Mouse (Mus musculus) gastrocnemius, adult 2 months (tissue): ENCODE measurements around the gene Ccer2. TPM values are rescaled to one million over a fixed set of nuclear protein-coding genes. Genes with fewer than 3 reads are reported as not detected.

Experiments used
- DNase-seq: peaks from one replicate; pipeline ENCODE4 v3.0.0; 2022
- H3K27ac ChIP-seq: fragments of 200-600 bp; 2 replicates; pipeline ENCODE4 v1.8.1; 2022; ENCODE audit warnings: mild to moderate bottlenecking
- H3K4me3 ChIP-seq: fragments of 200-600 bp; 2 replicates; pipeline ENCODE4 v1.8.1; 2022; ENCODE audit warnings: mild to moderate bottlenecking, moderate library complexity
- CTCF ChIP-seq: fragments of 200-600 bp; IDR thresholded peaks from 2 replicates; pipeline ENCODE4 v1.8.1; 2022; ENCODE audit warnings: antibody characterized with exemption, mild to moderate bottlenecking, moderate library complexity
- intact Hi-C: fragments of 180-260 bp; cut with DNase I; formaldehyde crosslinking; loops from one replicate; pipeline ENCODE4 v1.15.1; 2025
- total RNA-seq, 2 experiments: library from RNA; stranded (reverse); gene quantifications; 2 replicates each; pipeline ENCODE4 v1.2.3; 2021

Ccer2 gene
- total RNA-seq, 2 experiments from 2014 or later = not detected

- peak; percentile 73 for DNase-seq
- intact Hi-C loops = loop anchor here (2.0 to 10.0 kb wide), 3 partner anchors 123 to 280 kb away; no protein-coding TSS in a partner anchor
- peak; percentile 60 for TF ChIP-seq CTCF
- Histone ChIP-seq H3K4me3 (no peak overlapping the region), H3K27ac (peak overlapping the region; percentile 29; the same call in 1 of the 2 replicates)
Measured at GRCm38 (mm10) chr7:28727649-28728340, 28.2 kb upstream of the Ccer2 start.

- peak overlapping the region; percentile 60 for H3K4me3 ChIP-seq
- H3K27ac ChIP-seq = no peak overlapping the region
- intact Hi-C loops = no loop called here
- no peak for TF ChIP-seq CTCF
- DNase-seq = peak; percentile 64
Measured at GRCm38 (mm10) chr7:28732341-28733142, 23.4 kb upstream of the Ccer2 start.

GRCm38 (mm10) chr7:28733211-28733610 is 22.8 kb upstream of the Ccer2 start:
- intact Hi-C loops = no loop called here
- peak overlapping the region; percentile 60 for H3K4me3 ChIP-seq
- no peak for TF ChIP-seq CTCF

GRCm38 (mm10) chr7:28735701-28736100 is 20.3 kb upstream of the Ccer2 start:
- DNase-seq = no peak
- TF ChIP-seq CTCF = no peak
- no peak overlapping the region for H3K27ac ChIP-seq
- intact Hi-C loops = no loop called here
- no peak overlapping the region for H3K4me3 ChIP-seq

More at GRCm38 (mm10) chr7:28733211-28733610, 22.8 kb upstream of the Ccer2 start:
- no peak for DNase-seq
- H3K27ac ChIP-seq = no peak overlapping the region

GRCm38 (mm10) chr7:28739829-28740228 is 16.1 kb upstream of the Ccer2 start:
- no peak for TF ChIP-seq CTCF
- no peak overlapping the region for H3K27ac ChIP-seq
- DNase-seq = no peak
- intact Hi-C loops = no loop called here
- no peak overlapping the region for H3K4me3 ChIP-seq

- Histone ChIP-seq H3K27ac (peak overlapping the region; percentile 99), H3K4me3 (peak overlapping the region; percentile 90)
- no peak for DNase-seq
- no peak for TF ChIP-seq CTCF
- intact Hi-C loops = no loop called here
Measured at GRCm38 (mm10) chr7:28740949-28741348, 15.0 kb upstream of the Ccer2 start.

- peak overlapping the region; percentile 90 for H3K4me3 ChIP-seq
- intact Hi-C loops = no loop called here
- peak overlapping the region; percentile 99 for H3K27ac ChIP-seq
- TF ChIP-seq CTCF = no peak
- DNase-seq = peak; percentile 47
Measured at GRCm38 (mm10) chr7:28741368-28741708, 14.6 kb upstream of the Ccer2 start.

GRCm38 (mm10) chr7:28741709-28742438 is 14.1 kb upstream of the Ccer2 start, which contains the start of the genes Mrps12 and Sars2:
Gene Mrps12 (minus strand): TSS chr7:28741820.
Gene Sars2 (plus strand): TSS chr7:28741992.
- intact Hi-C loops = no loop called here
- TF ChIP-seq CTCF = peak; percentile 97
- Histone ChIP-seq H3K27ac (peak within 1 kb of the TSS; percentile 99), H3K4me3 (peak within 1 kb of the TSS; percentile 90)
- DNase-seq = peak; percentile 96

GRCm38 (mm10) chr7:28749935-28750334 is 6.0 kb upstream of the Ccer2 start:
- TF ChIP-seq CTCF = no peak
- intact Hi-C loops = no loop called here
- Histone ChIP-seq H3K27ac (no peak overlapping the region), H3K4me3 (no peak overlapping the region)
- DNase-seq = no peak

- TF ChIP-seq CTCF = no peak
- DNase-seq = no peak
Measured at GRCm38 (mm10) chr7:28758623-28759022, 2.6 kb downstream of the Ccer2 start.

GRCm38 (mm10) chr7:28761907-28762306 is 5.9 kb downstream of the Ccer2 start:
- no peak for TF ChIP-seq CTCF
- no peak overlapping the region for H3K4me3 ChIP-seq
- no peak for DNase-seq
- H3K27ac ChIP-seq = no peak overlapping the region
- intact Hi-C loops = loop anchor here (2.0 to 10.0 kb wide), 2 partner anchors 17 to 413 kb away; partner anchors contain the start of genes Ggn and Spred3

More at GRCm38 (mm10) chr7:28758623-28759022, 2.6 kb downstream of the Ccer2 start:
- intact Hi-C loops = no loop called here
- no peak overlapping the region for H3K27ac ChIP-seq
- H3K4me3 ChIP-seq = no peak overlapping the region

- peak overlapping the region; percentile 91 for H3K4me3 ChIP-seq
- DNase-seq = no peak
- H3K27ac ChIP-seq = peak overlapping the region; percentile 97
- intact Hi-C loops = loop anchor here (10.0 kb wide), 1 partner anchor 410 kb away; the partner anchor contains the start of genes Ggn and Spred3
- no peak for TF ChIP-seq CTCF
Measured at GRCm38 (mm10) chr7:28765211-28765610, 9.2 kb downstream of the Ccer2 start.
